Mouse (Mus musculus): ENCODE measurements around the gene Stam.
"Not testable (repeated sequence)": the region's sequence is repeated elsewhere in the genome, so short reads cannot be mapped to it uniquely, and the experiment has no call there.

Stam gene

DNA sequence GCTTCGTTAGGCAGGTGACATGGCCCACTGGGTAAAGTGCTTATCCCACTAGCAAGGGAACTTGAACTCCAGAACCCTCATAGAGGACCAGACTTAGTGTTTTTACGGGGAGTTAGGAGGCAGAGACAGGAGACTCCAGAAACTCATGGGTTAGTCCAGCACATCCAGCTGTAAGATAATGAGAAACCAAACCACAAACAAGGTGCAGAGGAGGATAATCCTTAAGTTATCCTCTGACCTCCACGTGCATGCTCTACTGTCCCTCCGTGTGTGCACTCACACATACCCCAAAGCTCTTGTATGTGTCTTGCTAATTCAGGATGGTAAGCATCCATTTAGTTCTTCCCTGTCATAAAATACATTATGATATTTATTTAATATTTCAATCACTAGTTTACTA lies 117.7 kb downstream of the Stam start:
- DNase-seq (ENCODE audit: low read depth in 1 of 2, low spot score in 2 of 2) = no peak

DNA sequence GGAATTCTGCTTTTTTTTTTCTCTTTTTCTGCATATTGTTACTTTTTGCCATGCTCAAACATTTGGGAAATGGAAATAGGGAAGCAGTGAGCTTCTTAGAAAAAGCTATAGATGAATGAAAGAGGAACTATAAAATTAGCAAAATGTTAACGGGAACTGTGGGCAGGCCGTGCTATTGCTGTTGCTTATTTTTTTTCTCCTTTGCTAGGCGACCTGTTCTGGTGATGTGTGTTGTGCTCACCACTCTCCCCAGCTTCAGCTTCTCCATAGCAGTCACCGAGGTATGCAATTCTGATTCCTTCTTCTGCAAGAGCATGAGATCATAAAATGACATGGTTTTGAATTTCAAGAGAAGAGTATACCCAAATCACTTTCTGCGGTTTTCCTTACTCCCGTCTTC lies 118.1 kb downstream of the Stam start:
- DNase-seq (ENCODE audit: low read depth in 1 of 2, low spot score in 2 of 2) = peak; percentile 33 to 38

DNA sequence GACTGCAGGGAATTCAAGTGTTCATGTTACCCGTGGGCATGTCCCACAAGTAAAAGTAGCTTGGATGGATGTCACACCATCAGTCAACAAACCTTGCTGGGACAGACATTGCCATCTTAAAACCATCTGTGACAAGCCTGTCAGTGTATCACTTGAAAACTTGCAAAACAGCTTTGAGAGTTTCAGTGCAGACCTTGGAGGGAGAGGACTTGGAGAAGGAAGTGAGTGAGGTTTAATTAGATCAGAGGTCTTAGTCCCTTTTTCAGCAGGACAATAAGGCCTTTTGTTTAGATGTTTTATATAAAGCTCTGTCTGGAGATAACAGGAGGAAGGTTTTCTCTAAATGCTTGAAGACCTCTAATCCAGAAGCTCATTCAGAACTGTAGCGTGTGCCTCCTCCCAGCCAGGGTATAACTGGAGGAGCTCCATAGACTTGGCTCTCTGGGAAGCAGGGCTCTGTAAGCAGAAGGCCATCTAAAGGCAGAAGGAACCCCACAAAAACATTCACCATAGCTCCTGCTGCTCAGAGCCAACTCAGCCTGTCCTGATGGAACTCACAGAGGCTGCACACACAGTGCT lies 124.5 kb downstream of the Stam start:
- not testable (repeated sequence) for DNase-seq (ENCODE audit: low read depth in 1 of 2, low spot score in 2 of 2)
